Mouse (Mus musculus): Measurements from ENCODE around the gene Apeh. TPM values are rescaled to one million over a fixed set of nuclear protein-coding genes. Genes with fewer than 3 reads are reported as not detected.

Apeh gene
- total and polyA plus RNA-seq, 3 experiments = 67.5 to 148 (median 119) TPM

DNA sequence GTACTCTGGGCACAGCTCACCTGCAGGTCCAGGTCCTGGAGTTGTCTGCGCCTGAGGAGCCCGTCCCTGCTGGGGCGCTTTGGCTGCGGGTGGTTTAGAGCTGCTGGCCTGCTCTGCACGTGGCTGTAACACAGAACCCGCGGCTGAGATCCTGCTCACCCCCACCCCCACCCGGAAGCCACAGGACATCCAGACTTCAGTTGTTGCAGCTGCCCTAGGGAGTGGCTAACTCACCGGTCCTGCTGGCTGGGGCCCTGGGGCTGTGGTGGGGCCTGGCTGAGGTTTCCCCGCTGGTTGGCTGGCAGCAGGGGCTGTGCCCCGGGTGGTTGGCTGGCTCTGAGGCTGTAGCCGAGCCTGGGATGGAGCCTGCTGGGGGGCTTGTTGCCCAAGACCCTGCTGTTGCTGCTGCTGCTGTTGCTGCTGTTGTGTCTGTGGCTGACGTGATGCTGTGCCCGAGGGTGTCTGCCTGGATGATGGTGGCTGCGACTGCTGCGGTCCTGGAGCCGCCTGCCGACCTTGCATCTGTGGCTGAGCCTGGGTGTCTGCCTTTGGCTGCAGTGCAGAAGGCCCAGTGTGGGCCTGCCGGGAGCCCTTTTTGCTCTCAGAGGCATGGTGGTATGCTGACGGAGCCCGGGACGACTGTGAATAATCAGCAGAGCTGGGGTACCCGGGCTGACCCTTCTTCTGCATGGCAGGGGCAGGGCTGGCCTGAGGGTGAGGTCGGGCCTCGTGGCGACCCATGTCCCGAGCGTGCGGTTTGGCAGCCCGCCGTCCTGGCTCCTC lies 10.6 kb upstream of the Apeh start:
- TF ChIP-seq POLR2AphosphoS5 (IDR thresholded peaks at IDR 0.05; ENCODE audit: insufficient replicate concordance, low read depth, low read length) = no peak
- no peak for TF ChIP-seq GATA1 (IDR thresholded peaks at IDR 0.05; ENCODE audit: borderline replicate concordance, low read length)
- no peak for TF ChIP-seq CTCF (IDR thresholded peaks at IDR 0.05; ENCODE audit: low read depth, low read length)
- no peak for TF ChIP-seq TAL1 (conservative IDR thresholded peaks at IDR 0.05; ENCODE audit: low read depth, low read length)
- TF ChIP-seq GATA2 (IDR thresholded peaks at IDR 0.05; ENCODE audit: borderline replicate concordance, low read depth, low read length) = no peak
- ATAC-seq (ENCODE audit: extremely low read depth, insufficient number of reproducible peaks, low FRiP score, poor library complexity, severe bottlenecking) = peak; percentile 92
- Histone ChIP-seq H3K36me3 (replicated peaks) (peaks cover 78% of the 10 kb centered on the region), H3K9me3 (replicated peaks) (no peaks in the 10 kb centered on the region), H3K4me3 (ENCODE audit: low read depth, low read length) (peak overlapping the region; percentile 74), H3K27me3 (ENCODE audit: insufficient read depth, low read length) (no peaks in the 10 kb centered on the region), H3K4me1 (ENCODE audit: insufficient read depth, low read depth, low read length) (peaks cover 83% of the 10 kb centered on the region)
- peak; percentile 99 for DNase-seq (ENCODE audit: low spot score)

DNA sequence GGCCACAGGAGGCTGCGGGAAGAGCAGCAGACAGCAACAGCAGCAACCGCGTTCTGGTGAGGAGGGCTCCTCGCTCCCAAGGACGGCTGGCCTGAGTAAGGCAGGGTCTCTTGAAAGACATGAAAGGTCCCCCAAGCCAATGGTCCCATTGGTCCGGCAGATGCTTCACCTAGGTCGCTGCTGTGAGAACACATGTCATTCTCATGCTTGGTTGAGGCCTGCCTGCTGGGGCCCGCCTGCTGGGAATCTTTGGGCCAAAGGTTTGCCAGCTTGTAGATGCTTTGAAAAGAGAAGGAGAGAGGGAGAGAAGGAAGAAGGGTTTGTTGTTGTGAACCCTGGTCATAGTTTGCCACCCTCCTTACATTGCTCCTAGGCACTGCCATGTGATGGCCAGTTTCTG lies 5.2 kb upstream of the Apeh start:
- Histone ChIP-seq H3K4me1 (ENCODE audit: insufficient read depth, low read depth, low read length) (peaks cover 87% of the 10 kb centered on the region), H3K9me3 (replicated peaks) (no peaks in the 10 kb centered on the region), H3K36me3 (replicated peaks) (peaks cover 72% of the 10 kb centered on the region), H3K27me3 (ENCODE audit: insufficient read depth, low read length) (no peaks in the 10 kb centered on the region), H3K4me3 (ENCODE audit: low read depth, low read length) (no peak overlapping the region; the same call in 1 of the 2 replicates)
- DNase-seq (ENCODE audit: low spot score) = no peak
- ATAC-seq (ENCODE audit: extremely low read depth, insufficient number of reproducible peaks, low FRiP score, poor library complexity, severe bottlenecking) = no peak
- TF ChIP-seq CTCF (IDR thresholded peaks at IDR 0.05; ENCODE audit: low read depth, low read length) (no peak), POLR2AphosphoS5 (IDR thresholded peaks at IDR 0.05; ENCODE audit: insufficient replicate concordance, low read depth, low read length) (no peak), GATA1 (IDR thresholded peaks at IDR 0.05; ENCODE audit: borderline replicate concordance, low read length) (no peak), GATA2 (IDR thresholded peaks at IDR 0.05; ENCODE audit: borderline replicate concordance, low read depth, low read length) (no peak), TAL1 (conservative IDR thresholded peaks at IDR 0.05; ENCODE audit: low read depth, low read length) (no peak)

DNA sequence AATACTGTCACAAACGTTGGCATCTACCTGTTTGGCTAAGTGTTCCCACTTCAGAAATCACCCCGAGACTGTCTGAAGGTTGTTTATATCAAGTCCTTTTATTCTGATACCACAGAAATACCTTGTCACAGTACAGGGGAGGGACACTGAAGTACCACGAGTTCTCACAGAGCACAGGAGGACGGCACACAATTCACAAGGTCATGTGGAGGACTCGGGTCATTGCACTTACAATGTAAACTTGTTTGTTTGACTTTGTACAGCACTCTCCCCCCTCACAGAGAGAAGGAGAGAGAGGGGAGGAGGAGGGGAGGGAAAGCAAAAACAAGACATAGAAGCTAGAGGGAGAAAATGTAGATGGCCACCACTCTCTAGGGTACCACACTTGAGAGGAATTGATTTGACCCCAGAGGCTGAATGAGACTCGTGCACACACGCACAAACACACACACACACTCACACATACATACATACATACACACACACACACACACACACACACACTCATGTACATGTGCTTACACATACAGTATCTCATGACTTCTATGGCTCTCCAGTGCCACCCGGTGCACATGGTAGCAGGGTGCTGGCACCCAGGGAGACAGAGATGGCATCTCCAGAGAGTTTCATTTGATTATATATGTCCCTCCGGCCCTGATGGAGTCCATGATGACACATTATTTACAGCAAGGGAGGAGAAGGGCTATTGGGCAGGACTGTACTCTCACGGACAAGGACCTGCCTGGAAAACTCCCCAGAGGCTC lies 1.7 kb upstream of the Apeh start:
- ATAC-seq (ENCODE audit: extremely low read depth, insufficient number of reproducible peaks, low FRiP score, poor library complexity, severe bottlenecking) (no peak), DNase-seq (ENCODE audit: low spot score) (no peak)
- Histone ChIP-seq H3K4me1 (ENCODE audit: insufficient read depth, low read depth, low read length) (peaks cover 82% of the 10 kb centered on the region), H3K36me3 (replicated peaks) (peaks cover 69% of the 10 kb centered on the region), H3K27me3 (ENCODE audit: insufficient read depth, low read length) (no peaks in the 10 kb centered on the region; the same call in 1 of the 2 replicates), H3K4me3 (ENCODE audit: low read depth, low read length) (peak overlapping the region; percentile 94; the same call in 1 of the 2 replicates), H3K9me3 (replicated peaks) (no peaks in the 10 kb centered on the region)
- TF ChIP-seq POLR2AphosphoS5 (IDR thresholded peaks at IDR 0.05; ENCODE audit: insufficient replicate concordance, low read depth, low read length) (0 out of 2 replicates have a peak, but pooled peaks have one; percentile 38), CTCF (IDR thresholded peaks at IDR 0.05; ENCODE audit: low read depth, low read length) (no peak), TAL1 (conservative IDR thresholded peaks at IDR 0.05; ENCODE audit: low read depth, low read length) (no peak), GATA1 (IDR thresholded peaks at IDR 0.05; ENCODE audit: borderline replicate concordance, low read length) (no peak)

GRCm38 (mm10) chr9:108095518-108095917 lies 1.1 kb upstream of the Apeh start:
- H3K27me3 ChIP-seq (ENCODE audit: insufficient read depth, low read length) = no peaks in the 10 kb centered on the region; the same call in 1 of the 2 replicates
- peaks cover 82% of the 10 kb centered on the region for H3K4me1 ChIP-seq (ENCODE audit: insufficient read depth, low read depth, low read length)
- peak; percentile 75 for DNase-seq (ENCODE audit: low spot score)
- ATAC-seq (ENCODE audit: extremely low read depth, insufficient number of reproducible peaks, low FRiP score, poor library complexity, severe bottlenecking) = no peak
- H3K36me3 ChIP-seq (replicated peaks) = peaks cover 69% of the 10 kb centered on the region
- TF ChIP-seq CTCF (IDR thresholded peaks at IDR 0.05; ENCODE audit: low read depth, low read length) (0 out of 2 replicates have a peak, but pooled peaks have one; percentile 5), TAL1 (conservative IDR thresholded peaks at IDR 0.05; ENCODE audit: low read depth, low read length) (no peak)
- no peaks in the 10 kb centered on the region for H3K9me3 ChIP-seq (replicated peaks)
- peak overlapping the region; percentile 94; the same call in 1 of the 2 replicates for H3K4me3 ChIP-seq (ENCODE audit: low read depth, low read length)

DNA sequence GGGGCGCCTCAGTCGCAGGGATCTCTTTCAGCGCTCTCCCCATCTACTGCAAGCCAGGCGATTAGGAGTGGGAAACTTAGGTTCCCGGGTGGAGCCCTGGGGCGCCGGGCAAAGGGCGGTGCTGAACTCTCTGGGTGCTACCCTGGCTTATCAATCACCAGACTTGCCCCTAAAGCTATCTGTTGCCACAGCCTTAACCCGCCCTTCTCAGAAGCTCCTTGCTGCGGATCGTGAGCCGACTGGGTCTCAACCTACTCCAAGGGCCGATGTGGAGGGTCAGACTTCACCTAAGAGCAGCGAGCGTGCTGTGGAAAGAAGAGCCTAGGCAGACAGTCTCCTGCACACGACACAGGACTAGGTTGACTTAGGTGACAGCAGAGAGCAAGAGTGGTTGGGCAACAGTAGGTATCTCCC lies 599 bp upstream of the Apeh start:
- DNase-seq (ENCODE audit: low spot score) = peak; percentile 66
- ATAC-seq (ENCODE audit: extremely low read depth, insufficient number of reproducible peaks, low FRiP score, poor library complexity, severe bottlenecking) = peak; percentile 43
- Histone ChIP-seq H3K36me3 (replicated peaks) (peaks cover 72% of the 10 kb centered on the region), H3K4me1 (ENCODE audit: insufficient read depth, low read depth, low read length) (peaks cover 84% of the 10 kb centered on the region), H3K27me3 (ENCODE audit: insufficient read depth, low read length) (no peaks in the 10 kb centered on the region; the same call in 1 of the 2 replicates), H3K4me3 (ENCODE audit: low read depth, low read length) (peak overlapping the region; percentile 94), H3K9me3 (replicated peaks) (no peaks in the 10 kb centered on the region)
- no peak for TF ChIP-seq GATA2 (IDR thresholded peaks at IDR 0.05; ENCODE audit: borderline replicate concordance, low read depth, low read length)
- TF ChIP-seq POLR2AphosphoS5 (IDR thresholded peaks at IDR 0.05; ENCODE audit: insufficient replicate concordance, low read depth, low read length) = no peak
- peak; percentile 77 for TF ChIP-seq TAL1 (conservative IDR thresholded peaks at IDR 0.05; ENCODE audit: low read depth, low read length)
- TF ChIP-seq CTCF (IDR thresholded peaks at IDR 0.05; ENCODE audit: low read depth, low read length) = no peak
- no peak for TF ChIP-seq GATA1 (IDR thresholded peaks at IDR 0.05; ENCODE audit: borderline replicate concordance, low read length)

GRCm38 (mm10) chr9:108093586-108093985 lies 820 bp downstream of the Apeh start:
- H3K4me1 ChIP-seq (ENCODE audit: insufficient read depth, low read depth, low read length) = peaks cover 76% of the 10 kb centered on the region
- ATAC-seq (ENCODE audit: extremely low read depth, insufficient number of reproducible peaks, low FRiP score, poor library complexity, severe bottlenecking) (no peak), DNase-seq (ENCODE audit: low spot score) (no peak)
- no peak for TF ChIP-seq CTCF (IDR thresholded peaks at IDR 0.05; ENCODE audit: low read depth, low read length)
- no peak for TF ChIP-seq TAL1 (conservative IDR thresholded peaks at IDR 0.05; ENCODE audit: low read depth, low read length)
- TF ChIP-seq GATA2 (IDR thresholded peaks at IDR 0.05; ENCODE audit: borderline replicate concordance, low read depth, low read length) = no peak
- TF ChIP-seq GATA1 (IDR thresholded peaks at IDR 0.05; ENCODE audit: borderline replicate concordance, low read length) = no peak
- TF ChIP-seq POLR2AphosphoS5 (IDR thresholded peaks at IDR 0.05; ENCODE audit: insufficient replicate concordance, low read depth, low read length) = no peak
- peaks cover 72% of the 10 kb centered on the region for H3K36me3 ChIP-seq (replicated peaks)
- H3K9me3 ChIP-seq (replicated peaks) = no peaks in the 10 kb centered on the region
- no peaks in the 10 kb centered on the region; the same call in 1 of the 2 replicates for H3K27me3 ChIP-seq (ENCODE audit: insufficient read depth, low read length)
- peak overlapping the region; percentile 94 for H3K4me3 ChIP-seq (ENCODE audit: low read depth, low read length)

Measured in G1E (cell line).